Mouse (Mus musculus) megakaryocyte, adult 5-6 weeks (primary cell): ENCODE data around the gene Olfr601. TPM values are rescaled to one million over a fixed set of nuclear protein-coding genes. Genes with fewer than 3 reads are reported as not detected.
"Not testable (repeated sequence)": the region's sequence is repeated elsewhere in the genome, so short reads cannot be mapped to it uniquely, and the experiment has no call there.

Experiments
- ATAC-seq: 2 replicates; pipeline ENCODE4 v1.8.0; 2016; ENCODE audit warnings: mild to moderate bottlenecking, inconsistent platforms; ENCODE audit not compliant: poor library complexity, severe bottlenecking
- total RNA-seq, 2 experiments: library from RNA; stranded (forward) in 1 of 2; stranded (reverse) in 1 of 2; fragments of 153-499, 151-499 nt in 1 of 2; fragments of 221-1000, 200-1000 nt in 1 of 2; gene quantifications; 2 replicates each; pipeline versions ENCODE4 v1.2.3 to v1.2.4; 2015 to 2017

Gene Olfr601
- total RNA-seq (2015) (not detected in 2 replicates), total RNA-seq (2017) (not detected in 2 replicates)

GRCm38 (mm10) chr7:103362555-103362954, at the start of gene Olfr601:
Olfr601 (minus strand) TSS chr7:103362655.
- ATAC-seq, result no peak

DNA sequence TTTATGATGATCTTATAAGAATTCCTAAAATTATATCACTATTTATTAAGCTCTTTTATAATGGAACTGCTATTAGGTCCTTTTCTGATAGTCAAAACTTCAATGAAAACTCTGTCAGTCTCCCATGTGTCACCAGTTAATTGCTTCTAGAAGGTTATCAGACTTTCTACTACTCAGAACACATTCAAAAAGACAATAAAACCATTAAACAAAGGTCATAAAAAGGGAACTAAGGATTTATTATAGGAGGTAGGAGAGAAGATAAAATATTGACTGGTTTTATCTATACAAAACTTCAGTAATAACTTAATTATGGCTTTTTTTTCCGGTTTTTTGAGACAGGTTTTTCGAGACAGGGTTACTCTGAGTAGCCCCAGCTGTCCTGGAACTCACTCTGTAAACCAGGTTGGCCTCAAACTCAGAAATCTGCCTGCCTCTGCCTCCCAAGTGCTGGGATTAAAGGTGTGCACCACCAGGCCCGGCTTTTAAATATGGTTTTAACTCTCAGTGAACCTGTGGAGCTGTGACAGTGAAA, 44.1 kb upstream of the Olfr601 start:
- not testable (repeated sequence) for ATAC-seq

GRCm38 (mm10) chr7:103398981-103399380, 36.5 kb upstream of the Olfr601 start:
- ATAC-seq, result no peak

- no peak for ATAC-seq
These were observed 35.3 kb upstream of the Olfr601 start for GRCm38 (mm10) chr7:103397758-103398157.

GRCm38 (mm10) chr7:103386077-103386476, 23.6 kb upstream of the Olfr601 start, which contains the start of gene Olfr603:
Olfr603 (minus strand) TSS chr7:103386177.
- no peak for ATAC-seq

DNA sequence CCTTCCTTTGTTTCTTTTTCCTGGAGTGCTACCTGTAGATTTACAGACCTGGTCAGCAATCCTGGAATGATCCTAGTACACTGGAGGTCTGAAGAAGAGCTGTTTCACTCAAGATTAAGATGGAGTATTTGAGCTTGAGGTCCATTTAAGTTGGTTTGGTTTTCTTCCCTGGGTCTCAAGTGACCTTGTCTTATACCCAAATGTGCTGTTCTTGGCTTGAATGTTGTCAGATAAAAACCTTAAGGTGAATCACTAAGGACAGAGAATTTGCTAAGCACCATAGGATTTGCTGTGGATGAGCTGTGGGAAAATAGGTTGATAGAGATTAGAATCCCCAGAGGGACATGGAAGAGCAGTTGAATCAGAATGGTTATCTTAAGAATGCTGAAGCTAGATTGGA, 12.9 kb downstream of the Olfr601 start, which contains the start of gene Olfr600:
Gene Olfr600, minus strand, starts transcription at position 101 of the 400 bp plus-strand sequence.
- no peak for ATAC-seq

DNA sequence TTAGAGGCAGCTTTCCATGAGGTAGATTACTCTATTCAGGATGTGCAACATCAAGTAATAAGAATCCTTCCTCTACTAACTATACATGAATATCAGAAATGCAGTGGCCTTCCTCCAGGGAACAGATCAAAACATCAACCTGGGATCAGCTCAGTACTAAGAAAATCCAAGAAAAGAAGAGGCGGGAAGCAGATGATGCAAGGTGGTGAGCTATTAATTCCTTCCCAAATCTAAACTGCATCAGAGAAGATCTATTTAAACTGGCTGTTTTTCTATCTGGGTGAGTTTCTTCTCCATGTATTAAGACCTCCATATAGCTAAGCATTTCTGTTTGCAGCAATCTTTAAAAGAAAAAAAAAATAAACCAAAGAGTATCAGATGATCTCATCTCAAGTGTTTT, 26.8 kb downstream of the Olfr601 start, which contains the start of gene Olfr599:
Gene Olfr599, plus strand, starts transcription at position 301 of the 400 bp plus-strand sequence.
- ATAC-seq, result no peak

DNA sequence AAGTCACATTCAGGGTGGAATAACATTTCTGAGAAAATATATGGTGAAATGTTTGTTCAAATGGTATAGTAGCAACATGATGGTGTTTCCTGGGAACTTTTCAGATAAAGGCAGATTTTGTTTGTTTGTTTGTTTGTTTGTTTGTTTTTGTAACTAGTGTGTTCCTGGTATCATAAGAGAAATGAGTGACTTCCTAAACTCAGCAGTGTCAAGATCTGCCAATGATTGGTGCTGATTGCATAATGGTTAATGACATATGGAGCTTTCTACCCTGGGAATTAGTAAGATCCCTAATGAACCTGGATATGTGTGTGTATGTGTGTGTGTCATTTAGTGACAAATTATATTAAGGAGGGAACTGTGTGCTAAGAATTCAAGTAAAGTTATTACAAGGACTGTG, 39.2 kb downstream of the Olfr601 start, which contains the start of gene Olfr598:
Gene Olfr598, plus strand, starts transcription at position 301 of the 400 bp plus-strand sequence.
- ATAC-seq, result no peak

- ATAC-seq, result not testable (repeated sequence)
These were observed 46.4 kb downstream of the Olfr601 start, which contains the start of gene Olfr597 for GRCm38 (mm10) chr7:103316015-103316414. Olfr597 (plus strand) TSS chr7:103316315.

Other genes with a start within 250 kb of the Olfr601 start
- gene Olfr586, start 237.0 kb downstream of the Olfr601 start, total RNA-seq (2015), result not detected in 2 replicates
- gene Olfr586, start 237.0 kb downstream of the Olfr601 start, total RNA-seq (2017), result not detected in 2 replicates
- gene Olfr588-ps1, start 221.8 kb downstream of the Olfr601 start, total RNA-seq (2015), result not detected in 2 replicates
- not detected in 2 replicates for gene Olfr588-ps1, start 221.8 kb downstream of the Olfr601 start, total RNA-seq (2017)
- not detected in 2 replicates for gene Olfr589, start 206.3 kb downstream of the Olfr601 start, total RNA-seq (2015)
- gene Olfr589, start 206.3 kb downstream of the Olfr601 start, total RNA-seq (2017), result not detected in 2 replicates
- gene Olfr591, start 184.3 kb downstream of the Olfr601 start, total RNA-seq (2015), result not detected in 2 replicates
- gene Olfr591, start 184.3 kb downstream of the Olfr601 start, total RNA-seq (2017), result not detected in 2 replicates
- gene Olfr592, start 177.9 kb downstream of the Olfr601 start, total RNA-seq (2015), result not detected in 2 replicates
- gene Olfr592, start 177.9 kb downstream of the Olfr601 start, total RNA-seq (2017), result not detected in 2 replicates
- gene Olfr593, start 150.8 kb downstream of the Olfr601 start, total RNA-seq (2015), result not detected in 2 replicates
- not detected in 2 replicates for gene Olfr593, start 150.8 kb downstream of the Olfr601 start, total RNA-seq (2017)
- gene Olfr594, start 145.7 kb downstream of the Olfr601 start, total RNA-seq (2015), result not detected in 2 replicates
- not detected in 2 replicates for gene Olfr594, start 145.7 kb downstream of the Olfr601 start, total RNA-seq (2017)
- gene Usp17ld, start 110.2 kb downstream of the Olfr601 start, total RNA-seq (2015), result not detected in 2 replicates
- gene Usp17ld, start 110.2 kb downstream of the Olfr601 start, total RNA-seq (2017), result not detected in 2 replicates
- gene Olfr596, start 57.0 kb downstream of the Olfr601 start, total RNA-seq (2015), result not detected in 2 replicates
- gene Olfr596, start 57.0 kb downstream of the Olfr601 start, total RNA-seq (2017), result not detected in 2 replicates
- not detected in 2 replicates for gene Olfr597, start 46.3 kb downstream of the Olfr601 start, total RNA-seq (2015)
- gene Olfr597, start 46.3 kb downstream of the Olfr601 start, total RNA-seq (2017), result not detected in 2 replicates
- not detected in 2 replicates for gene Olfr598, start 39.1 kb downstream of the Olfr601 start, total RNA-seq (2015)
- gene Olfr598, start 39.1 kb downstream of the Olfr601 start, total RNA-seq (2017), result not detected in 2 replicates
- not detected in 2 replicates for gene Olfr599, start 26.7 kb downstream of the Olfr601 start, total RNA-seq (2015)
- not detected in 2 replicates for gene Olfr599, start 26.7 kb downstream of the Olfr601 start, total RNA-seq (2017)
- not detected in 2 replicates for gene Olfr600, start 13.0 kb downstream of the Olfr601 start, total RNA-seq (2015)
- not detected in 2 replicates for gene Olfr600, start 13.0 kb downstream of the Olfr601 start, total RNA-seq (2017)
- not detected in 2 replicates for gene Olfr603, start 23.5 kb upstream of the Olfr601 start, total RNA-seq (2015)
- not detected in 2 replicates for gene Olfr603, start 23.5 kb upstream of the Olfr601 start, total RNA-seq (2017)
- not detected in 2 replicates for gene Usp17lc, start 52.4 kb upstream of the Olfr601 start, total RNA-seq (2015)
- not detected in 2 replicates for gene Usp17lc, start 52.4 kb upstream of the Olfr601 start, total RNA-seq (2017)
- gene Olfr605, start 82.8 kb upstream of the Olfr601 start, total RNA-seq (2015), result not detected in 2 replicates
- gene Olfr605, start 82.8 kb upstream of the Olfr601 start, total RNA-seq (2017), result not detected in 2 replicates
- gene Olfr606, start 86.4 kb upstream of the Olfr601 start, total RNA-seq (2015), result not detected in 2 replicates
- gene Olfr606, start 86.4 kb upstream of the Olfr601 start, total RNA-seq (2017), result not detected in 2 replicates
- gene Olfr607, start 101.5 kb upstream of the Olfr601 start, total RNA-seq (2015), result not detected in 2 replicates
- not detected in 2 replicates for gene Olfr607, start 101.5 kb upstream of the Olfr601 start, total RNA-seq (2017)
- gene Olfr608, start 107.2 kb upstream of the Olfr601 start, total RNA-seq (2015), result not detected in 2 replicates
- gene Olfr608, start 107.2 kb upstream of the Olfr601 start, total RNA-seq (2017), result not detected in 2 replicates
- gene Olfr609, start 135.4 kb upstream of the Olfr601 start, total RNA-seq (2015), result not detected in 2 replicates
- not detected in 2 replicates for gene Olfr609, start 135.4 kb upstream of the Olfr601 start, total RNA-seq (2017)
- not detected in 2 replicates for gene Olfr610, start 149.5 kb upstream of the Olfr601 start, total RNA-seq (2015)
- not detected in 2 replicates for gene Olfr610, start 149.5 kb upstream of the Olfr601 start, total RNA-seq (2017)
- gene Olfr611, start 158.2 kb upstream of the Olfr601 start, total RNA-seq (2015), result not detected in 2 replicates
- gene Olfr611, start 158.2 kb upstream of the Olfr601 start, total RNA-seq (2017), result not detected in 2 replicates
- not detected in 2 replicates for gene Olfr612, start 180.1 kb upstream of the Olfr601 start, total RNA-seq (2015)
- not detected in 2 replicates for gene Olfr612, start 180.1 kb upstream of the Olfr601 start, total RNA-seq (2017)
- gene Olfr613, start 185.4 kb upstream of the Olfr601 start, total RNA-seq (2015), result not detected in 2 replicates
- not detected in 2 replicates for gene Olfr613, start 185.4 kb upstream of the Olfr601 start, total RNA-seq (2017)
- gene Olfr615, start 193.4 kb upstream of the Olfr601 start, total RNA-seq (2015), result not detected in 2 replicates
- not detected in 2 replicates for gene Olfr615, start 193.4 kb upstream of the Olfr601 start, total RNA-seq (2017)
- gene Olfr616, start 206.5 kb upstream of the Olfr601 start, total RNA-seq (2015), result not detected in 2 replicates
- gene Olfr616, start 206.5 kb upstream of the Olfr601 start, total RNA-seq (2017), result not detected in 2 replicates
- not detected in 2 replicates for gene Olfr617, start 210.4 kb upstream of the Olfr601 start, total RNA-seq (2015)
- gene Olfr617, start 210.4 kb upstream of the Olfr601 start, total RNA-seq (2017), result not detected in 2 replicates
- not detected in 2 replicates for gene Olfr618, start 227.4 kb upstream of the Olfr601 start, total RNA-seq (2015)
- gene Olfr618, start 227.4 kb upstream of the Olfr601 start, total RNA-seq (2017), result not detected in 2 replicates
- gene Olfr619, start 237.9 kb upstream of the Olfr601 start, total RNA-seq (2015), result not detected in 2 replicates
- not detected in 2 replicates for gene Olfr619, start 237.9 kb upstream of the Olfr601 start, total RNA-seq (2017)
- gene Olfr620, start 249.9 kb upstream of the Olfr601 start, total RNA-seq (2015), result not detected in 2 replicates
- gene Olfr620, start 249.9 kb upstream of the Olfr601 start, total RNA-seq (2017), result not detected in 2 replicates